Mouse (Mus musculus) brain, embryonic 14.5 days (tissue): ENCODE data around the gene Myo7a.

Experiments used
- CTCF ChIP-seq: fragments of 200-500 bp; IDR thresholded peaks from 2 replicates; pipeline ENCODE4 v1.5.1; 2012; ENCODE audit warnings: inconsistent platforms, mild to moderate bottlenecking, moderate library complexity, borderline replicate concordance; ENCODE audit not compliant: insufficient read depth, insufficient read length; ENCODE audit errors: extremely low read depth
- POLR2A ChIP-seq: fragments of 200-500 bp; IDR thresholded peaks from 2 replicates; pipeline ENCODE4 v1.6.1; 2012; ENCODE audit warnings: mild to moderate bottlenecking, inconsistent platforms, borderline replicate concordance; ENCODE audit not compliant: poor library complexity, insufficient read depth, insufficient read length, severe bottlenecking; ENCODE audit errors: extremely low read depth

DNA sequence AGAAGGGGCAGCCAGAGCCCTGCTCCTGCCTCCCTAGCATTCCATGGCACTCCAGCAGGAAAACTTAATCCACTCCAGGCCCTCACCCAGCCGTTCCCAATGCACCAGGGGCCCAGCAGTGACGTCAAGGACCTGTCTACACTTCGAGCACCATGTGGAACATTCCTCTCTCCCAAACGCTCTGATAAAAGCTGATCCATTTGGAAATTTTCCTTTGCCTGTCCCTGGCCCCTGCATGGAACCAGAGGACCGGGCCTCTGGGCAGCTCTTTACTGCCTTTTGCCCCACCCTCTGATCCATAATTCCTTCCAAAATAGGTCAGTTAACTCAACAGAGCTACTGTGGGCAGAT, 15.4 kb downstream of the Myo7a start:
- no peak for TF ChIP-seq POLR2A
- TF ChIP-seq CTCF: no peak
